Mouse (Mus musculus) ES-Bruce4 (cell line): ENCODE measurements around the gene Etfa. TPM values are rescaled to one million over a fixed set of nuclear protein-coding genes. Genes with fewer than 3 reads are reported as not detected.

Experiments
- H3K27ac ChIP-seq: 2 replicates; pipeline ENCODE4 v1.5.1; 2012; ENCODE audit warnings: low read length, inconsistent platforms; ENCODE audit not compliant: insufficient read depth
- H3K27me3 ChIP-seq: 2 replicates; pipeline ENCODE4 v1.6.1; 2012; ENCODE audit warnings: mild to moderate bottlenecking, low read length, inconsistent platforms; ENCODE audit not compliant: control insufficient read depth, poor library complexity, insufficient read depth, severe bottlenecking
- H3K36me3 ChIP-seq: 2 replicates; pipeline ENCODE4 v1.6.1; 2012; ENCODE audit warnings: inconsistent platforms, mild to moderate bottlenecking, low read length, moderate library complexity; ENCODE audit not compliant: control insufficient read depth, poor library complexity, insufficient read depth, severe bottlenecking
- H3K4me1 ChIP-seq: one replicate; pipeline ENCODE4 v1.8.1; 2011; ENCODE audit warnings: low read length; ENCODE audit not compliant: control insufficient read depth, insufficient read depth
- H3K4me3 ChIP-seq: 2 replicates; pipeline ENCODE4 v1.5.1; 2011; ENCODE audit warnings: low read depth, mild to moderate bottlenecking, low read length
- H3K9ac ChIP-seq: 2 replicates; pipeline ENCODE4 v1.6.1; 2012; ENCODE audit warnings: low read depth, mild to moderate bottlenecking, inconsistent platforms; ENCODE audit not compliant: poor library complexity, severe bottlenecking
- H3K9me3 ChIP-seq: replicated peaks from 2 replicates; pipeline ENCODE4 v1.6.1; 2012; ENCODE audit warnings: mild to moderate bottlenecking, low read length, inconsistent platforms; ENCODE audit not compliant: control insufficient read depth, poor library complexity, insufficient read depth, severe bottlenecking
- CTCF ChIP-seq: IDR thresholded peaks from one replicate; pipeline ENCODE4 v1.8.1; 2011; ENCODE audit warnings: low read depth, low read length
- EP300 ChIP-seq: IDR thresholded peaks from 2 replicates; pipeline ENCODE4 v1.6.1; 2011; ENCODE audit warnings: low read depth, low read length; ENCODE audit not compliant: insufficient read depth
- POLR2A ChIP-seq: IDR thresholded peaks from one replicate; pipeline ENCODE4 v1.8.1; 2011; ENCODE audit warnings: low read length; ENCODE audit not compliant: insufficient read depth
- polyA plus RNA-seq: library from polyadenylated mRNA; stranded (reverse); fragments of >200 nt; gene quantifications from 2 replicates; pipeline ENCODE4 v1.2.4, GENCODE M21; 2011; ENCODE audit warnings: low read depth; ENCODE audit not compliant: missing spikeins, insufficient read depth, insufficient read length

The Etfa gene
- polyA plus RNA-seq, 1 experiment, result 83.0 TPM

GRCm38 (mm10) chr9:55507922-55508321 is 4.1 kb downstream of the Etfa start:
- H3K4me1 ChIP-seq, result no peaks in the 10 kb centered on the region
- no peak overlapping the region for H3K27ac ChIP-seq
- TF ChIP-seq POLR2A, result no peak
- TF ChIP-seq EP300, result no peak
- no peak for TF ChIP-seq CTCF
- H3K4me3 ChIP-seq, result no peak overlapping the region
- H3K27me3 ChIP-seq, result no peaks in the 10 kb centered on the region
- no peaks in the 10 kb centered on the region for H3K36me3 ChIP-seq
- no peaks in the 10 kb centered on the region for H3K9me3 ChIP-seq
- no peak overlapping the region for H3K9ac ChIP-seq

- Histone ChIP-seq H3K4me1 (no peaks in the 10 kb centered on the region), H3K4me3 (no peak overlapping the region), H3K27me3 (no peaks in the 10 kb centered on the region), H3K9ac (no peak overlapping the region), H3K9me3 (no peaks in the 10 kb centered on the region), H3K36me3 (no peaks in the 10 kb centered on the region; the same call in 1 of the 2 replicates), H3K27ac (no peak overlapping the region)
- no peak for TF ChIP-seq POLR2A
Measured at GRCm38 (mm10) chr9:55482116-55482515, 29.9 kb downstream of the Etfa start.

- no peaks in the 10 kb centered on the region for H3K9me3 ChIP-seq
- H3K9ac ChIP-seq, result no peak overlapping the region
- no peak for TF ChIP-seq CTCF
- no peak for TF ChIP-seq EP300
- no peak for TF ChIP-seq POLR2A
- H3K36me3 ChIP-seq, result no peaks in the 10 kb centered on the region
- H3K27ac ChIP-seq, result no peak overlapping the region
- no peaks in the 10 kb centered on the region for H3K4me1 ChIP-seq
- no peaks in the 10 kb centered on the region for H3K27me3 ChIP-seq
- no peak overlapping the region for H3K4me3 ChIP-seq
Measured at GRCm38 (mm10) chr9:55478699-55479098, 33.3 kb downstream of the Etfa start.

- Histone ChIP-seq H3K36me3 (no peaks in the 10 kb centered on the region), H3K27ac (no peak overlapping the region), H3K4me1 (no peaks in the 10 kb centered on the region), H3K27me3 (no peaks in the 10 kb centered on the region), H3K9me3 (no peaks in the 10 kb centered on the region), H3K4me3 (no peak overlapping the region), H3K9ac (no peak overlapping the region)
- TF ChIP-seq CTCF, result no peak
- no peak for TF ChIP-seq POLR2A
- TF ChIP-seq EP300, result no peak
Measured at GRCm38 (mm10) chr9:55476084-55476483, 36.0 kb downstream of the Etfa start.

GRCm38 (mm10) chr9:55468397-55468796 is 43.6 kb downstream of the Etfa start:
- Histone ChIP-seq H3K27ac (no peak overlapping the region), H3K27me3 (no peaks in the 10 kb centered on the region), H3K4me1 (no peaks in the 10 kb centered on the region), H3K9me3 (no peaks in the 10 kb centered on the region), H3K9ac (no peak overlapping the region), H3K36me3 (no peaks in the 10 kb centered on the region), H3K4me3 (no peak overlapping the region)
- TF ChIP-seq EP300 (no peak), POLR2A (no peak), CTCF (no peak)

- no peak for TF ChIP-seq POLR2A
- no peak for TF ChIP-seq CTCF
- TF ChIP-seq EP300, result no peak
- no peak overlapping the region for H3K27ac ChIP-seq
- no peaks in the 10 kb centered on the region; the same call in 1 of the 2 replicates for H3K36me3 ChIP-seq
- H3K4me1 ChIP-seq, result no peaks in the 10 kb centered on the region
- H3K9me3 ChIP-seq, result no peaks in the 10 kb centered on the region
- H3K9ac ChIP-seq, result no peak overlapping the region
- H3K27me3 ChIP-seq, result no peaks in the 10 kb centered on the region
- H3K4me3 ChIP-seq, result no peak overlapping the region
Measured at GRCm38 (mm10) chr9:55453366-55453765, 58.7 kb downstream of the Etfa start.
